Mouse (Mus musculus): ENCODE results near the gene Gm1604a. TPM values are rescaled to one million over a fixed set of nuclear protein-coding genes. Genes with fewer than 3 reads are reported as not detected.
"Not testable (repeated sequence)": the region's sequence is repeated elsewhere in the genome, so short reads cannot be mapped to it uniquely, and the experiment has no call there.

Gm1604a gene
- total RNA-seq, 1 experiment from 2014 or later, result not detected

- not testable (repeated sequence) for DNase-seq
These were observed 43.7 kb downstream of the Gm1604a start for GRCm38 (mm10) chr17:7068997-7069539.

- not testable (repeated sequence) for DNase-seq
These were observed 44.3 kb downstream of the Gm1604a start for GRCm38 (mm10) chr17:7069561-7070240.

- DNase-seq, result peak; percentile 33
These were observed 49.1 kb downstream of the Gm1604a start for GRCm38 (mm10) chr17:7074494-7074893.

- not testable (repeated sequence) for DNase-seq
These were observed 50.2 kb downstream of the Gm1604a start for GRCm38 (mm10) chr17:7075519-7075918.

GRCm38 (mm10) chr17:7079558-7079957 lies 54.2 kb downstream of the Gm1604a start:
- peak; percentile 60 for DNase-seq

GRCm38 (mm10) chr17:7084523-7084922 lies 59.2 kb downstream of the Gm1604a start:
- not testable (repeated sequence) for DNase-seq

- not testable (repeated sequence) for DNase-seq
These were observed 60.3 kb downstream of the Gm1604a start for GRCm38 (mm10) chr17:7085469-7086168.

GRCm38 (mm10) chr17:7086836-7087235 lies 61.5 kb downstream of the Gm1604a start:
- DNase-seq, result not testable (repeated sequence)

- DNase-seq, result not testable (repeated sequence)
These were observed 72.6 kb downstream of the Gm1604a start for GRCm38 (mm10) chr17:7097835-7098519.

- DNase-seq, result not testable (repeated sequence)
These were observed 73.7 kb downstream of the Gm1604a start for GRCm38 (mm10) chr17:7099096-7099495.

- DNase-seq, result not testable (repeated sequence)
These were observed 77.6 kb downstream of the Gm1604a start for GRCm38 (mm10) chr17:7102945-7103344.

- not testable (repeated sequence) for DNase-seq
These were observed 86.3 kb downstream of the Gm1604a start for GRCm38 (mm10) chr17:7111658-7112057.

- not testable (repeated sequence) for DNase-seq
These were observed 90.9 kb downstream of the Gm1604a start for GRCm38 (mm10) chr17:7116265-7116664.

GRCm38 (mm10) chr17:7120835-7121234 lies 95.5 kb downstream of the Gm1604a start:
- DNase-seq, result not testable (repeated sequence)

GRCm38 (mm10) chr17:7122554-7122953 lies 97.2 kb downstream of the Gm1604a start:
- DNase-seq, result not testable (repeated sequence)

- DNase-seq, result not testable (repeated sequence)
These were observed 101.1 kb downstream of the Gm1604a start for GRCm38 (mm10) chr17:7126475-7126874.

GRCm38 (mm10) chr17:7134002-7134401 lies 108.6 kb downstream of the Gm1604a start:
- not testable (repeated sequence) for DNase-seq

GRCm38 (mm10) chr17:7135277-7135676 lies 109.9 kb downstream of the Gm1604a start:
- DNase-seq, result not testable (repeated sequence)

All from adrenal gland, postnatal 25 days (tissue).